Mouse (Mus musculus): Measurements from ENCODE around the gene Prm1. TPM values are rescaled to one million over a fixed set of nuclear protein-coding genes. Genes with fewer than 3 reads are reported as not detected.
A peak's percentile ranks its signal among the peaks of the same experiment; 100 is the strongest.

Prm1 gene
- polyA plus RNA-seq, 1 experiment: not detected

DNA sequence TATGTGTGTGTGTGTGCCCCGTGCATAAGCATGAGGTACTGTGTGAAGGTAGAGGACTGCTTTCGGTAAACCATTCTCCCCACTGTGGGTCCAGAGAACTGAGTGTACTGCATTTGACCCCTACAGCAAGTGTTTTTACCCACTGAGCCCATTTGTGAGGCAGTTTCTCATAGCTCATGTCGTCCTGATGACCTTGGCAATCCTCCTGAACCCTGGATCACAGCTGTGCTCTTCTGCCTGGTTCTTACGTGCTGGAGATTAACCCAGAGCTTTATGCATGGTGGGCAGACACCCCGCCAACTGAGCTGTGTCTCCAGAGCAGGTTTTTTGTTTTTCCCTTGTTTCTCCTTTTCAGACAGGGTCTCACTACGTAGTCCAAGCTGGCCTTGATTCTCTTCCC, 40.3 kb upstream of the Prm1 start:
- Histone ChIP-seq H3ac (ENCODE audit: control insufficient read depth, insufficient read length) (no peak overlapping the region), H3K4me2 (ENCODE audit: low read depth) (no peak overlapping the region), H3K36me3 (ENCODE audit: control insufficient read depth, insufficient read depth) (no peaks in the 10 kb centered on the region), H3K79me2 (ENCODE audit: control insufficient read depth, insufficient read depth) (no peaks in the 10 kb centered on the region), H3K4me3 (no peak overlapping the region), H3K27me3 (ENCODE audit: control insufficient read depth, insufficient read depth, insufficient read length) (no peaks in the 10 kb centered on the region)
- TF ChIP-seq TCF12 (IDR thresholded peaks at IDR 0.05; ENCODE audit: insufficient read depth, poor library complexity, severe bottlenecking) (no peak), MAX (IDR thresholded peaks at IDR 0.05; ENCODE audit: low read depth) (no peak), MYOD1 (IDR thresholded peaks at IDR 0.05; ENCODE audit: control insufficient read depth in 1 of 3, insufficient read length in 2 of 3, low read depth in 2 of 3) (no peak), SRF (IDR thresholded peaks at IDR 0.05; ENCODE audit: control insufficient read depth, insufficient read length, low read depth) (no peak), MYOG (IDR thresholded peaks at IDR 0.05; ENCODE audit: control insufficient read depth in 1 of 3, insufficient read depth in 1 of 3, insufficient read length in 2 of 3, low read depth in 2 of 3) (no peak), POLR2AphosphoS2 (IDR thresholded peaks at IDR 0.05; ENCODE audit: insufficient read length, low read depth) (no peak), USF1 (IDR thresholded peaks at IDR 0.05; ENCODE audit: low read depth) (no peak), CEBPB (IDR thresholded peaks at IDR 0.05; ENCODE audit: insufficient read depth, poor library complexity, severe bottlenecking) (no peak), REST (IDR thresholded peaks at IDR 0.05; ENCODE audit: insufficient read depth, insufficient read length) (no peak), POLR2A (IDR thresholded peaks at IDR 0.05; ENCODE audit: insufficient read length, low read depth) (no peak), TCF3 (IDR thresholded peaks at IDR 0.05; ENCODE audit: insufficient read length, low read depth) (no peak), E2F4 (IDR thresholded peaks at IDR 0.05; ENCODE audit: insufficient read depth) (no peak)

GRCm38 (mm10) chr16:10844319-10844670, 38.7 kb upstream of the Prm1 start:
- no peak for TF ChIP-seq TCF12 (IDR thresholded peaks at IDR 0.05; ENCODE audit: insufficient read depth, poor library complexity, severe bottlenecking)
- no peak for TF ChIP-seq SRF (IDR thresholded peaks at IDR 0.05; ENCODE audit: control insufficient read depth, insufficient read length, low read depth)
- no peak for TF ChIP-seq TCF3 (IDR thresholded peaks at IDR 0.05; ENCODE audit: insufficient read length, low read depth)
- TF ChIP-seq POLR2AphosphoS2 (IDR thresholded peaks at IDR 0.05; ENCODE audit: insufficient read length, low read depth): no peak
- TF ChIP-seq POLR2A (IDR thresholded peaks at IDR 0.05; ENCODE audit: insufficient read length, low read depth): no peak
- TF ChIP-seq MYOD1 (IDR thresholded peaks at IDR 0.05; ENCODE audit: control insufficient read depth in 1 of 3, insufficient read length in 2 of 3, low read depth in 2 of 3): no peak
- no peak for TF ChIP-seq MYOG (IDR thresholded peaks at IDR 0.05; ENCODE audit: control insufficient read depth in 1 of 3, insufficient read depth in 1 of 3, insufficient read length in 2 of 3, low read depth in 2 of 3)
- no peak for TF ChIP-seq USF1 (IDR thresholded peaks at IDR 0.05; ENCODE audit: low read depth)
- no peak for TF ChIP-seq E2F4 (IDR thresholded peaks at IDR 0.05; ENCODE audit: insufficient read depth)
- TF ChIP-seq CEBPB (IDR thresholded peaks at IDR 0.05; ENCODE audit: insufficient read depth, poor library complexity, severe bottlenecking): no peak
- no peak for TF ChIP-seq REST (IDR thresholded peaks at IDR 0.05; ENCODE audit: insufficient read depth, insufficient read length)
- TF ChIP-seq MAX (IDR thresholded peaks at IDR 0.05; ENCODE audit: low read depth): no peak
- peak overlapping the region; percentile 12 for H3K4me2 ChIP-seq (ENCODE audit: low read depth)
- no peak overlapping the region for H3K4me3 ChIP-seq
- no peaks in the 10 kb centered on the region for H3K36me3 ChIP-seq (ENCODE audit: control insufficient read depth, insufficient read depth)
- H3K79me2 ChIP-seq (ENCODE audit: control insufficient read depth, insufficient read depth): no peaks in the 10 kb centered on the region
- no peaks in the 10 kb centered on the region for H3K27me3 ChIP-seq (ENCODE audit: control insufficient read depth, insufficient read depth, insufficient read length)
- no peak overlapping the region for H3ac ChIP-seq (ENCODE audit: control insufficient read depth, insufficient read length)

GRCm38 (mm10) chr16:10843486-10844318, 38.1 kb upstream of the Prm1 start:
- Histone ChIP-seq H3K79me2 (ENCODE audit: control insufficient read depth, insufficient read depth) (no peaks in the 10 kb centered on the region), H3ac (ENCODE audit: control insufficient read depth, insufficient read length) (no peak overlapping the region), H3K4me3 (no peak overlapping the region), H3K4me2 (ENCODE audit: low read depth) (peak overlapping the region; percentile 12), H3K27me3 (ENCODE audit: control insufficient read depth, insufficient read depth, insufficient read length) (no peaks in the 10 kb centered on the region), H3K36me3 (ENCODE audit: control insufficient read depth, insufficient read depth) (no peaks in the 10 kb centered on the region)
- no peak for TF ChIP-seq TCF12 (IDR thresholded peaks at IDR 0.05; ENCODE audit: insufficient read depth, poor library complexity, severe bottlenecking)
- TF ChIP-seq MYOD1 (IDR thresholded peaks at IDR 0.05; ENCODE audit: control insufficient read depth in 1 of 3, insufficient read length in 2 of 3, low read depth in 2 of 3): no peak
- no peak for TF ChIP-seq CEBPB (IDR thresholded peaks at IDR 0.05; ENCODE audit: insufficient read depth, poor library complexity, severe bottlenecking)
- no peak for TF ChIP-seq TCF3 (IDR thresholded peaks at IDR 0.05; ENCODE audit: insufficient read length, low read depth)
- TF ChIP-seq SRF (IDR thresholded peaks at IDR 0.05; ENCODE audit: control insufficient read depth, insufficient read length, low read depth): no peak
- TF ChIP-seq USF1 (IDR thresholded peaks at IDR 0.05; ENCODE audit: low read depth): no peak
- no peak for TF ChIP-seq POLR2AphosphoS2 (IDR thresholded peaks at IDR 0.05; ENCODE audit: insufficient read length, low read depth)
- no peak for TF ChIP-seq POLR2A (IDR thresholded peaks at IDR 0.05; ENCODE audit: insufficient read length, low read depth)
- no peak for TF ChIP-seq MYOG (IDR thresholded peaks at IDR 0.05; ENCODE audit: control insufficient read depth in 1 of 3, insufficient read depth in 1 of 3, insufficient read length in 2 of 3, low read depth in 2 of 3)
- no peak for TF ChIP-seq MAX (IDR thresholded peaks at IDR 0.05; ENCODE audit: low read depth)
- TF ChIP-seq REST (IDR thresholded peaks at IDR 0.05; ENCODE audit: insufficient read depth, insufficient read length): no peak
- TF ChIP-seq E2F4 (IDR thresholded peaks at IDR 0.05; ENCODE audit: insufficient read depth): no peak

DNA sequence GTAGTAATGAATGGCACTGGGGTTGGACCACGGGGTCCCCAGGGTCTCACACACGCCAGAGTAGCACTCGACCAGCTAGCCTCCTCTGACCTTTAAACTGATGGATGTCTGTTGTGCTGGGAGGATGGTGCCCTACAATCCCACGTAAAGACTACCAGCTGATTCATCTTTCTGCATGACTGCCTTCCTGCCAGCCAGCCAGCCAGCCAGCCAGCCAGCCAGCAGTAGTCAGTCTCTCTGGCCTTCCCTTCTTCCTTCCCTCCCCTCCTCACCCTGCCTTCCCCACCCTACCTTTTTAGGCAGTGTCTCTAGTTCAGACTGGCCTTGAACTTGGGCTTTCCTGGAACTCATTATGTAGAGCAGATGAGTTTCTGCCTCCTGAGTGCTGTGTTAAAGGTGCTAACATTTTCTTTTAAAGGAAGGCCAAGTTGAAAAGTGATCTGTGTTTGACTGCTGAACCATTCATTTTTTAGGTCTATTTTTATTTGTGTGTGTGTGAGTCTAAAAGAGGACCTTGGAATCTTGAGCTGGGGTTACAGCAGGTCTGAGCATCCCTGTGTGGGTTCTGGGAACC, 36.7 kb upstream of the Prm1 start:
- Histone ChIP-seq H3K36me3 (ENCODE audit: control insufficient read depth, insufficient read depth) (no peaks in the 10 kb centered on the region), H3ac (ENCODE audit: control insufficient read depth, insufficient read length) (no peak overlapping the region), H3K4me3 (no peak overlapping the region), H3K4me2 (ENCODE audit: low read depth) (no peak overlapping the region), H3K79me2 (ENCODE audit: control insufficient read depth, insufficient read depth) (no peaks in the 10 kb centered on the region), H3K27me3 (ENCODE audit: control insufficient read depth, insufficient read depth, insufficient read length) (no peaks in the 10 kb centered on the region)
- no peak for TF ChIP-seq TCF12 (IDR thresholded peaks at IDR 0.05; ENCODE audit: insufficient read depth, poor library complexity, severe bottlenecking)
- TF ChIP-seq TCF3 (IDR thresholded peaks at IDR 0.05; ENCODE audit: insufficient read length, low read depth): no peak
- no peak for TF ChIP-seq POLR2AphosphoS2 (IDR thresholded peaks at IDR 0.05; ENCODE audit: insufficient read length, low read depth)
- TF ChIP-seq MAX (IDR thresholded peaks at IDR 0.05; ENCODE audit: low read depth): no peak
- TF ChIP-seq CEBPB (IDR thresholded peaks at IDR 0.05; ENCODE audit: insufficient read depth, poor library complexity, severe bottlenecking): no peak
- no peak for TF ChIP-seq USF1 (IDR thresholded peaks at IDR 0.05; ENCODE audit: low read depth)
- TF ChIP-seq REST (IDR thresholded peaks at IDR 0.05; ENCODE audit: insufficient read depth, insufficient read length): no peak
- TF ChIP-seq MYOG (IDR thresholded peaks at IDR 0.05; ENCODE audit: control insufficient read depth in 1 of 3, insufficient read depth in 1 of 3, insufficient read length in 2 of 3, low read depth in 2 of 3): no peak
- TF ChIP-seq POLR2A (IDR thresholded peaks at IDR 0.05; ENCODE audit: insufficient read length, low read depth): no peak
- TF ChIP-seq SRF (IDR thresholded peaks at IDR 0.05; ENCODE audit: control insufficient read depth, insufficient read length, low read depth): no peak
- no peak for TF ChIP-seq MYOD1 (IDR thresholded peaks at IDR 0.05; ENCODE audit: control insufficient read depth in 1 of 3, insufficient read length in 2 of 3, low read depth in 2 of 3)
- TF ChIP-seq E2F4 (IDR thresholded peaks at IDR 0.05; ENCODE audit: insufficient read depth): no peak
